Mouse (Mus musculus) neural tube, embryonic 15.5 days (tissue): ENCODE results near the gene Heca. TPM values are rescaled to one million over a fixed set of nuclear protein-coding genes. Genes with fewer than 3 reads are reported as not detected.

Experiments
- ATAC-seq: fragments of 200-750 bp; cut with Nextera tagmentation; 2 replicates; pipeline ENCODE4 v1.8.0; 2017; ENCODE audit warnings: mild to moderate bottlenecking, moderate TSS enrichment, moderate library complexity; ENCODE audit not compliant: low FRiP score
- H3K27ac ChIP-seq: fragments of 300-500 bp; sonication (generic); replicated peaks from 2 replicates; pipeline ENCODE4 v1.5.1; 2015; ENCODE audit warnings: mild to moderate bottlenecking, inconsistent platforms
- H3K27me3 ChIP-seq: fragments of 300-500 bp; sonication (generic); replicated peaks from 2 replicates; pipeline ENCODE4 v1.6.1; 2015; ENCODE audit warnings: inconsistent platforms
- H3K36me3 ChIP-seq: fragments of 300-500 bp; sonication (generic); 2 replicates; pipeline ENCODE4 v1.6.1; 2015; ENCODE audit warnings: inconsistent platforms
- H3K4me1 ChIP-seq: fragments of 300-500 bp; sonication (generic); 2 replicates; pipeline ENCODE4 v1.6.1; 2015; ENCODE audit warnings: inconsistent platforms
- H3K4me2 ChIP-seq: fragments of 300-500 bp; sonication (generic); 2 replicates; pipeline ENCODE4 v1.6.1; 2015; ENCODE audit warnings: inconsistent platforms, mild to moderate bottlenecking, moderate library complexity
- H3K4me3 ChIP-seq: fragments of 300-500 bp; sonication (generic); replicated peaks from 2 replicates; pipeline ENCODE4 v1.5.1; 2015; ENCODE audit warnings: mild to moderate bottlenecking, inconsistent platforms
- H3K9ac ChIP-seq: fragments of 300-500 bp; sonication (generic); replicated peaks from 2 replicates; pipeline ENCODE4 v1.6.1; 2015; ENCODE audit warnings: mild to moderate bottlenecking, inconsistent platforms
- H3K9me3 ChIP-seq: fragments of 300-500 bp; sonication (generic); replicated peaks from 2 replicates; pipeline ENCODE4 v1.6.1; 2016; ENCODE audit warnings: inconsistent platforms
- WGBS: fragments of 180-500 bp; shearing (Covaris S2); methylation state at CpG from one replicate; pipeline ENCODE4 v1.1.7; 2015; ENCODE audit warnings: mixed read lengths; 5-methylcytosine and 5-hydroxymethylcytosine counted together
- polyA plus RNA-seq: library from polyadenylated mRNA; unstranded; fragments of >200 nt; fragmentation: Nextera tagmentation; extraction: Ambion mirVana; gene quantifications from 2 replicates; pipeline ENCODE4 v1.2.1, GENCODE M21; 2015

Gene Heca
- polyA plus RNA-seq, 1 experiment from 2014 or later = 4.9 TPM

GRCm38 (mm10) chr10:17878002-17878919, 69.6 kb downstream of the Heca start:
- no peaks in the 10 kb centered on the region for H3K9me3 ChIP-seq
- no peaks in the 10 kb centered on the region for H3K36me3 ChIP-seq
- no peak overlapping the region for H3K27ac ChIP-seq
- H3K4me3 ChIP-seq = no peak overlapping the region
- no peaks in the 10 kb centered on the region for H3K4me1 ChIP-seq
- 57% methylated on average over 8 of the region's 8 CpGs for WGBS
- no peak for ATAC-seq
- no peak overlapping the region for H3K4me2 ChIP-seq
- H3K9ac ChIP-seq = no peak overlapping the region
- H3K27me3 ChIP-seq = no peaks in the 10 kb centered on the region

DNA sequence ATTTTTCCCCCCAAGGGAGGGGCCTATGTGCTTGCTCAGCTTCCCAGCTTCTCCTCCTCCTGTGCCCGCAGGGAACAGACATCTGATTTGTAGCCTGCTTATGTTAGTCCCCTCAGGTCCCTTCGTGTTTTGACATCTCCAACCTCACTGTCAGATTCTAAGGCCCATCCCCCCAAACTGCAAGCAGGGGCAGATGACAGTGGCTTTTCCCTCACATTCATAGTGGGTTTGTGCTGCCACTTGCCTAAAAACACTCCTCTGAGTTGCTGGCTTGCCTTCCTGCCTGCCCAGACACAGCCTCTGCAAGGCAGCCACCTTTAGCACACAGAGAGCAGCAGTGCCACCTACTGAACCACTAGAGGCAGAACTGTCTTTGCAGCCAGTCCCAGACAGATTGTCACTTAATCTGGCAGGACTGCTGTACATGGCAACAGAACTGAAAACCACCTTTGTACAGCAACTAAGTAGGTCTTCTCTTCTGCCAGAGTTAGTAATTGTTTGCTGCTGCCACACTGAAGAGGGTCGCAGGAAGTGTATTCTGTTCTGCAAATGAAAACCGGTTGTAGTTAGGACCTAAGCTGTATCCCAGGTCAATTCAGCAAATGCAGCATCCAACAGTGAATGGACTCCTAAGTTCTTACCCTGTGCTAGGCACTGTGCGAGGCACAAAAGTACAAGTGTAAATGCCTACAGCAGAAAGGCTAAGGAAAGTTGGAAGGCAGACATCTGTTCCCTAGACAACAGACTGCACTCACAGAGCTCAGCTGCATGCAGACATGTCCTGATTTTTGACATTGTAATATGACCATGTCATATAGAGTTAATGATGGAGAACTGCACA, 77.8 kb downstream of the Heca start:
- H3K4me2 ChIP-seq = no peak overlapping the region
- ATAC-seq = peak; percentile 98
- no peaks in the 10 kb centered on the region for H3K27me3 ChIP-seq
- H3K4me3 ChIP-seq = no peak overlapping the region
- no peak overlapping the region for H3K27ac ChIP-seq
- peaks cover 4% of the 10 kb centered on the region; the same call in 1 of the 2 replicates for H3K4me1 ChIP-seq
- no peaks in the 10 kb centered on the region for H3K9me3 ChIP-seq
- H3K9ac ChIP-seq = no peak overlapping the region
- H3K36me3 ChIP-seq = no peaks in the 10 kb centered on the region
- WGBS = 32% methylated on average over 5 of the region's 5 CpGs

DNA sequence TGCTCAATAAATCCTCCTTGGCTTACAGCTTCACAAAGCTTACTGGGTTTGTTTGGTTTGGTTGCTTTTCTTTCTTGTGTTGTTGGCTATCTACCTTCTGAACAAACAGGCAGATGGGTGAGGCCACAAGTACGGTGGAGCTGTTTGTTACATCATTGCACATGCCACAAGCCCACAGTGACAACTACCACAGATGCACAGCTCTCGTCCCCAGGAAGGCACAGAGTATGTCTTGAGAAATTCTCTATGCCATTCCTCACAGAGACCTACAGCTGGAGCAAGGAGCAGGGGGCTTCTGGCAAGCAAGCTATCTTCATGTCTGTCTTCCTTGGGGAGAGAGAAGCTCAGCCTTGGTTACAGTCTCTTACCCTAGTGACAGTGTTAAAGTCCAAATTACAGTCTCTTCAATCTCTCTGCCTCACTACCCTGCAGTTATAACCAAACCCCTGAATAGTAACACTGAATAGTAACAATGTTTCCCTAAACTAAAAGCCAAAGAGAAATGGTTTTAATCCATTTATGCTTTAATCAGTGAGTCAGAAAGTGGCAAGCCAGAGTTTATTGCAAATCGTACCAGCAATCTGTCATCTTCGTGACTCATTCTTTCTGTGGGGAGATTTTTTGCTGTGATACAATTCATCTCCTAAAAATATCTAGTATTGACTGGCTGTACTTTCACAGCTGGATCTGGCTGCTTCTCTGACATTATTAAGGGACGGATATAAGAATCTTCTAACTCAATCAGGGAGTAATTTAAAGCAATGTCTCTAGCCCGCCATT, 87.0 kb downstream of the Heca start:
- Histone ChIP-seq H3K4me1 (no peaks in the 10 kb centered on the region), H3K27ac (no peak overlapping the region), H3K27me3 (no peaks in the 10 kb centered on the region), H3K9ac (no peak overlapping the region), H3K4me3 (no peak overlapping the region), H3K36me3 (no peaks in the 10 kb centered on the region), H3K4me2 (no peak overlapping the region), H3K9me3 (no peaks in the 10 kb centered on the region)
- no peak for ATAC-seq
- WGBS = 75% methylated on average over 6 of the region's 6 CpGs

DNA sequence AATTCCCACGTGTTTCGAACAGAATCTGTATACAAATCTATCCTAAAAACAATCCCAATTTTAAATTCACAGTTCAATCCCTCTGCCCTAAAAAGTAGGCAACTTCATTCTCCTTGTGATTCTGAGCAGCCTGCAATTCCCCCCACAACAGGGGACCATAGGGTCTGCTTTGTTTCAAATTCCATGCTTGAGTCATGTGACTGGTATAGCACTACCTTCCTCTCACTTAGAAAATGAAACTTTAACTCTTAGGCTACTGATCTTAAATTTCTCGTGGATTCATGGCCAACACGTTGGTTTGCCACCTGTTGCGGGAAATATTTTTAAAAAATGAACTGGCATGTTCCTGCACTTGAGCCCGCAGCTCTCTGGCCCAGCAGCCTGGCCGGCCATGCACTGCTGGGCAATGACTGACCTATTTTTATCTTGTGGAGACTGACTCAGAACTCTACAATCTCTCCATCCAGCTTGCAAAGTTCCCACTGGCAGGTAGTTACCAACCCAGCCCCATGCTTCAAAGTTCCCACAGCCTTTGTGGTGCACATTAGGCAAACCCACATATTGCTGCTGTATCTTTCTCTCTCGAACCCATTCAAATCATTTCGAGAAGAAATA, 90.1 kb downstream of the Heca start:
- Histone ChIP-seq H3K9ac (no peak overlapping the region), H3K36me3 (no peaks in the 10 kb centered on the region), H3K27me3 (no peaks in the 10 kb centered on the region), H3K27ac (no peak overlapping the region), H3K4me2 (no peak overlapping the region), H3K4me1 (no peaks in the 10 kb centered on the region), H3K9me3 (no peaks in the 10 kb centered on the region), H3K4me3 (no peak overlapping the region)
- 91% methylated on average over 9 of the region's 9 CpGs for WGBS
- no peak for ATAC-seq

GRCm38 (mm10) chr10:17844781-17845537, 102.9 kb downstream of the Heca start:
- H3K27me3 ChIP-seq = no peaks in the 10 kb centered on the region
- no peak overlapping the region for H3K27ac ChIP-seq
- H3K9ac ChIP-seq = no peak overlapping the region
- no peak overlapping the region for H3K4me2 ChIP-seq
- no peak overlapping the region for H3K4me3 ChIP-seq
- 71% methylated on average over 4 of the region's 4 CpGs for whole genome bisulfite sequencing
- H3K36me3 ChIP-seq = no peaks in the 10 kb centered on the region
- H3K9me3 ChIP-seq = 0 out of 2 replicates have a peak, but pooled peaks cover 4% of the 10 kb centered on the region
- no peak for ATAC-seq
- no peaks in the 10 kb centered on the region for H3K4me1 ChIP-seq

DNA sequence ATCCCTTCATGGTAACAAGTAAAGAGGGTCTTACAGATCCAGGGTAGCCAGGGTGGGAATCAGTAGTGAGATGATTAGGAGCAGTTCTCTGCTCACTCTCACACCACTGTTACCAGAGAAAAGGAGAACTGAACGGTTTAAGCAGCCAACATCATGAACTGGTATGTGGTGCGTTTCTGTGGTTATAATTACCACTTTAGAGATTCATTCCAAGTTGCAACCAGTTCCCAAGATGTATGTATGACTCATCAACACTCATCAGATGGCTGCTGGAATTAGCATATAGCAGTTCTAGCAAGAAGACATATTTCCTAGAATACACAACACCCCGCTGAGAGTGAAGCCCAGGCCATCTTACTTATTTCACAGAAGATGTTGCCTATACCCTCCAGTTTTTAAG, 105.8 kb downstream of the Heca start:
- Histone ChIP-seq H3K4me3 (no peak overlapping the region), H3K4me2 (no peak overlapping the region), H3K4me1 (no peaks in the 10 kb centered on the region), H3K9ac (no peak overlapping the region), H3K27me3 (no peaks in the 10 kb centered on the region), H3K27ac (no peak overlapping the region), H3K36me3 (no peaks in the 10 kb centered on the region), H3K9me3 (0 out of 2 replicates have a peak, but pooled peaks cover under 1% of the 10 kb centered on the region)
- ATAC-seq = no peak
- 88% methylated on average over 3 of the region's 3 CpGs for WGBS

- no peaks in the 10 kb centered on the region for H3K36me3 ChIP-seq
- H3K4me2 ChIP-seq = no peak overlapping the region
- ATAC-seq = no peak
- no peak overlapping the region for H3K4me3 ChIP-seq
- H3K9ac ChIP-seq = no peak overlapping the region
- H3K9me3 ChIP-seq = no peaks in the 10 kb centered on the region
- no peaks in the 10 kb centered on the region for H3K27me3 ChIP-seq
- H3K27ac ChIP-seq = no peak overlapping the region
- no peaks in the 10 kb centered on the region for H3K4me1 ChIP-seq
- WGBS = 91% methylated on average over 1 of the region's 1 CpGs
Observed at GRCm38 (mm10) chr10:17836275-17836674, 111.6 kb downstream of the Heca start.

- Histone ChIP-seq H3K4me3 (no peak overlapping the region), H3K27me3 (no peaks in the 10 kb centered on the region), H3K27ac (no peak overlapping the region), H3K9me3 (no peaks in the 10 kb centered on the region), H3K4me2 (no peak overlapping the region), H3K36me3 (no peaks in the 10 kb centered on the region), H3K9ac (no peak overlapping the region), H3K4me1 (no peaks in the 10 kb centered on the region)
- no peak for ATAC-seq
- 93% methylated on average over 6 of the region's 6 CpGs for WGBS
Observed at GRCm38 (mm10) chr10:17835031-17835430, 112.8 kb downstream of the Heca start.

- ATAC-seq = no peak
- H3K4me1 ChIP-seq = peaks cover 10% of the 10 kb centered on the region
- H3K27me3 ChIP-seq = no peaks in the 10 kb centered on the region
- H3K4me3 ChIP-seq = no peak overlapping the region
- WGBS = 14% methylated on average over 3 of the region's 3 CpGs
- H3K9me3 ChIP-seq = no peaks in the 10 kb centered on the region
- no peak overlapping the region for H3K4me2 ChIP-seq
- H3K36me3 ChIP-seq = no peaks in the 10 kb centered on the region
- H3K27ac ChIP-seq = no peak overlapping the region
- H3K9ac ChIP-seq = no peak overlapping the region
Observed at GRCm38 (mm10) chr10:17831041-17831440, 116.8 kb downstream of the Heca start.

GRCm38 (mm10) chr10:17829205-17829604, 118.7 kb downstream of the Heca start:
- 89% methylated on average over 4 of the region's 4 CpGs for WGBS

More at GRCm38 (mm10) chr10:17829205-17829604, 118.7 kb downstream of the Heca start:
- no peak overlapping the region for H3K27ac ChIP-seq
- no peak overlapping the region for H3K4me2 ChIP-seq
- H3K9me3 ChIP-seq = no peaks in the 10 kb centered on the region
- no peak overlapping the region for H3K9ac ChIP-seq
- no peak for ATAC-seq
- H3K36me3 ChIP-seq = no peaks in the 10 kb centered on the region
- no peaks in the 10 kb centered on the region for H3K27me3 ChIP-seq
- peaks cover 10% of the 10 kb centered on the region for H3K4me1 ChIP-seq
- H3K4me3 ChIP-seq = no peak overlapping the region
